Mouse (Mus musculus) midbrain, embryonic 16.5 days (tissue): ENCODE measurements around the gene AK157302. TPM values are rescaled to one million over a fixed set of nuclear protein-coding genes. Genes with fewer than 3 reads are reported as not detected.
"Not testable (repeated sequence)": the region's sequence is repeated elsewhere in the genome, so short reads cannot be mapped to it uniquely, and the experiment has no call there.

ENCODE experiments used
- ATAC-seq: fragments of 200-750 bp; cut with Nextera tagmentation; 2 replicates; pipeline ENCODE4 v1.8.0; 2017; ENCODE audit warnings: moderate TSS enrichment
- H3K27ac ChIP-seq: fragments of 300-500 bp; sonication (generic); 2 replicates; pipeline ENCODE4 v1.5.1; 2014; ENCODE audit warnings: mild to moderate bottlenecking, low read length, mixed read lengths
- H3K27me3 ChIP-seq: fragments of 300-500 bp; sonication (generic); 2 replicates; pipeline ENCODE4 v1.6.1; 2014; ENCODE audit warnings: low read depth, low read length, mixed read lengths; ENCODE audit not compliant: control insufficient read depth, insufficient read depth
- H3K36me3 ChIP-seq: fragments of 300-500 bp; sonication (generic); 2 replicates; pipeline ENCODE4 v1.6.1; 2014; ENCODE audit warnings: mild to moderate bottlenecking, low read length, moderate library complexity, mixed read lengths; ENCODE audit not compliant: control insufficient read depth, insufficient read depth
- H3K4me1 ChIP-seq: fragments of 300-500 bp; sonication (generic); 2 replicates; pipeline ENCODE4 v1.6.1; 2014; ENCODE audit warnings: mild to moderate bottlenecking, low read length, mixed read lengths; ENCODE audit not compliant: control insufficient read depth, insufficient read depth
- H3K4me2 ChIP-seq: fragments of 300-500 bp; sonication (generic); 2 replicates; pipeline ENCODE4 v1.6.1; 2014; ENCODE audit warnings: mild to moderate bottlenecking, low read length, mixed read lengths
- H3K4me3 ChIP-seq: fragments of 300-500 bp; sonication (generic); 2 replicates; pipeline ENCODE4 v1.5.1; 2014; ENCODE audit warnings: low read depth, mild to moderate bottlenecking, low read length, moderate library complexity, mixed read lengths
- H3K9ac ChIP-seq: fragments of 300-500 bp; sonication (generic); 2 replicates; pipeline ENCODE4 v1.6.1; 2014; ENCODE audit warnings: low read depth, low read length, mixed read lengths
- H3K9me3 ChIP-seq: fragments of 300-500 bp; sonication (generic); replicated peaks from 2 replicates; pipeline ENCODE4 v1.6.1; 2014; ENCODE audit warnings: mild to moderate bottlenecking, low read length, mixed read lengths; ENCODE audit not compliant: control insufficient read depth, poor library complexity, severe bottlenecking
- WGBS: fragments of 180-500 bp; shearing (Covaris S2); extraction: QIAGEN DNeasy Blood & Tissue Kit; methylation state at CpG from one replicate; pipeline ENCODE4 v1.1.7; 2014; 5-methylcytosine and 5-hydroxymethylcytosine counted together
- polyA plus RNA-seq: library from polyadenylated mRNA; unstranded; fragments of >200 nt; fragmentation: Nextera tagmentation; extraction: Ambion mirVana; gene quantifications from 2 replicates; pipeline ENCODE4 v1.2.1, GENCODE M21; 2015

The AK157302 gene
- polyA plus RNA-seq, 1 experiment from 2014 or later: 0.43 TPM

DNA sequence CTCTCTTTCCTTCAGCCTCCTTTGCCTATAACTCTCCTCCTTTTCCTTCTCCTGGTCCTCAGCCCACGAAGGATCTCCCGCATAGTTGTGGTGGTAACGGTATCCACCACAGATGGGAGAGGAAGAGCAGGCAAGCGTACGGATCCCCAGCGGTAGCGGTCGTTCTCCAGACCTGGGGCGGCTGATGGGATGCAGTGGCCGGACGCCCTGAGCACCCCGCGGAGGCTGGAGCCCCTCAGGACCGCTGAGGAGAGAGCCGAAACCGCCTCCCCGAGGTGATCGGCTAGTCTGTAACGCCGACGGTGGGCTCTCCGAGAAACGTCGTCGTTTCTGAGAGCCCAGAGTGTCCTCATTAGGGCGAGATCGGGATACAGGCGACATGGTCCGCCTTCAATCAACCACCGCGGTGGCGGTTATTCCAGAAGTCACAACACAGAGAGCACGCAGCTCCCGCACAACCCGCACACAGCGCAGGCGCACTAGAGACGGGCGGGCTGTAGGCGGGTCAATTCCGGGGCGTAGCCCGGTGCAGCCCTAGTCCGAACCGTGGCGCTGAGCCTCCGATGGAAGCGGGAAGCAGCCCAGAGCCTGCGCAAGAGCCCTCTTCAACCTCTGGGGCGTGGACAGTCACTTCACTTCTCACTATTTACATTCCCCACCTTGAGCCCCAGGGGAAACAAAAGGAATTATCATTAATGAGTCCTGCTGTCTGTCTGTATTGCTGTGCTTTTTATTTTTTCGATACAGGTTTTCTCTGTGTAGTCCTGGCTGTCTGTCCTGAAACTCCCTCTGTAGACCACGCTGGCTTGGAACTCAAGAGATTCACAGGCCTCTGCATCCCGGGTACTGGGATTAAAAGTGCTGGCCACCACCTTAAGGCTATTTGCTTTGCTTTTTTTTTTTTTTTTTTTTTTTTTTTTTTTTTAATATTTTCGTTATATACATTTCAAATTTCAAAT is 26.7 kb upstream of the AK157302 start, which contains the start of gene Nkapl:
Nkapl (minus strand) TSS at position 449 of the 959 bp plus-strand sequence.
- H3K4me2 ChIP-seq: peak within 1 kb of the TSS; percentile 89
- H3K9me3 ChIP-seq: no peaks in the 10 kb centered on the region
- under 1% methylated on average over 54 of the region's 54 CpGs for WGBS
- no peaks in the 10 kb centered on the region for H3K36me3 ChIP-seq
- H3K27ac ChIP-seq: peak within 1 kb of the TSS; percentile 76
- peaks cover 5% of the 10 kb centered on the region; the same call in 1 of the 2 replicates for H3K4me1 ChIP-seq
- peak within 1 kb of the TSS; percentile 54 for H3K4me3 ChIP-seq
- peaks cover 5% of the 10 kb centered on the region; the same call in 1 of the 2 replicates for H3K27me3 ChIP-seq
- peak within 1 kb of the TSS; percentile 86 for H3K9ac ChIP-seq
- ATAC-seq: peak; percentile 100

DNA sequence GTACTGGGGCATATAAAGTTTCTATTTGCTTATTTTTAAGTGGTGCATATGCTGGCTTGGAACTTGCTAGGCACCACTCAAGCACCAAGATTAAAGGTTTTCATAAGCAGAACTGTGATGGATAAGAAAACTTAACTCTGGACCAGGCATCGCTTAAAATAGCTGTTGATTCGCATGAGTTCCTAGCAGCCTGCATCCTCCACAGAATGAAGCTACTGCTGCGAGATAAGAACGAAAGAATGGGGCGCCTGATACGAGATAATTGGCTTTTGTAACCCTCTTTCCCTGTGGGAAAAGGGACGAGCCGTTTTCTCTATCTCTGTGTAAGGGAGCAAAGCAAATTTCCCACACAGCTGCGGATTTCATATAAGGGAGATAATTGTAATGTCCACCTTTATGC is 25.9 kb upstream of the AK157302 start:
- Histone ChIP-seq H3K36me3 (no peaks in the 10 kb centered on the region), H3K27me3 (peaks cover 5% of the 10 kb centered on the region; the same call in 1 of the 2 replicates), H3K4me1 (peaks cover 5% of the 10 kb centered on the region; the same call in 1 of the 2 replicates), H3K4me2 (peak overlapping the region; percentile 89), H3K27ac (no peak overlapping the region), H3K4me3 (no peak overlapping the region), H3K9ac (0 out of 2 replicates have a peak overlapping the region, but pooled peaks have one; percentile 21), H3K9me3 (no peaks in the 10 kb centered on the region)
- 14% methylated on average over 9 of the region's 9 CpGs for WGBS
- no peak for ATAC-seq

DNA sequence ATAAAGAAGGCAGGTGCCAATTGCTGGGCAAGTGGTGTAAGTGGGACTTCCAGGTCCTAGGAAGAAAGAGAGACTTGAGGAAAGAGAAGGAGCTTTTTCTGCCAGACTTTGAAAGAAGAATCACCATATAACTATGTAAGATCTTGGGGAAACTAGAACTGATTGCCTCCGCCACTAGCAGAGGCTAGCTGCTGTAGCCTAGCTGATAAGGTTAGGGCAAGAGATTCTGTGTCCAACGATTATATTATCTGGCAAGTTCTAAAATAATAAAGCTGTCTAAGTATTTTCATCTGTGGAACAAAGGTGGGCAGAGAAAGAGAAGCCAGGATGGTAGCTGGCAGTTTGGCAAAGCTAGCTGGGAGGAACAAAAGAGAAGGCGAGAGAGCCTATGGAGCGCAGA is 22.6 kb upstream of the AK157302 start:
- H3K36me3 ChIP-seq: no peaks in the 10 kb centered on the region
- H3K4me1 ChIP-seq: peaks cover 5% of the 10 kb centered on the region; the same call in 1 of the 2 replicates
- no peak overlapping the region for H3K4me2 ChIP-seq
- WGBS: 19% methylated on average over 4 of the region's 4 CpGs
- H3K9me3 ChIP-seq: no peaks in the 10 kb centered on the region
- peaks cover 3% of the 10 kb centered on the region; the same call in 1 of the 2 replicates for H3K27me3 ChIP-seq
- no peak for ATAC-seq
- no peak overlapping the region for H3K9ac ChIP-seq
- no peak overlapping the region for H3K4me3 ChIP-seq
- H3K27ac ChIP-seq: no peak overlapping the region

DNA sequence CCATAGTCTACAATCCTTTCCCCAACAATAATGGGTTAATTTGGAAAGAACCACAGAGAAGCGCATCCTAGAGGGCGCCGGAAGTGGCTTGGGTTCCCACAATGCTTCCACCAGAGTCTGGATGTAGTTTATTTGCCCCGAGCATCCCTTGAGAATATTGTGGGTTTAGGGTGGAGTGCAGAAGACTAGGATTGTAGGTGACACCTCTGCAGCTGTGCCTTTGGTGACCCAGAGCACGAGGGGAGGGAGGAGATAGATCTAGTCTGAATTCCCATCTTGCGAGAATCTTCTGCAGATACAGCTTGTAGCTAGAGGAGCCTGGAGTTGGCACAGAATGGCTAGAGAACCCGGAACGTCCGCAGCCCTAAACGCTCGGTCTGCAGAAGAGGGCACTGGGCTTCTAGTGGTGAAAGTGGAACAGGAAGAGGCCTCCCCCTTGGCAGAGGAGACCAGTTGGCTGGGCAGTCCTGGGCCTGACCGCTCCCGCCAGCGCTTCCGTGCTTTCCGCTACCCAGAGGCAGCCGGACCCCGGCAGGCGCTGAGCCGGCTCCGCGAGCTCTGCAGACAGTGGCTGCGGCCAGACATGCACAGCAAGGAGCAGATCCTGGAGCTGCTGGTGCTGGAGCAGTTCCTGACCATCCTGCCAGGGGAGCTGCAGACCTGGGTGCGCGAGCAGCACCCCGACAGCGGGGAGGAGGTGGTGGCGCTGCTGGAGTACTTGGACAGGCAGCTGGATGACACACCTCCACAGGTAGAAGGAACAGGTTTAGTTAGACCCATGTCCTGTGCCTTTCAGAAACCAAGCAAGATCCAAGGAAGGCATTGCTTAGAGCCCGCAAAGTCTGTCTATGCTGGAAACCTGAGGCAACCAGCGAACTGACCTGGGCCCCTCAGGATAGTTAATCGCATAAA is 16.0 kb upstream of the AK157302 start, which contains the start of the genes Zkscan4 and Gm10065:
Zkscan4 (plus strand) TSS at position 149 of the 912 bp plus-strand sequence.
Gm10065 (minus strand) TSS at position 683 of the 912 bp plus-strand sequence.
- H3K9me3 ChIP-seq: not testable (repeated sequence)
- WGBS: 3% methylated on average over 26 of the region's 31 CpGs
- H3K4me3 ChIP-seq: peak within 1 kb of the TSS; percentile 71

DNA sequence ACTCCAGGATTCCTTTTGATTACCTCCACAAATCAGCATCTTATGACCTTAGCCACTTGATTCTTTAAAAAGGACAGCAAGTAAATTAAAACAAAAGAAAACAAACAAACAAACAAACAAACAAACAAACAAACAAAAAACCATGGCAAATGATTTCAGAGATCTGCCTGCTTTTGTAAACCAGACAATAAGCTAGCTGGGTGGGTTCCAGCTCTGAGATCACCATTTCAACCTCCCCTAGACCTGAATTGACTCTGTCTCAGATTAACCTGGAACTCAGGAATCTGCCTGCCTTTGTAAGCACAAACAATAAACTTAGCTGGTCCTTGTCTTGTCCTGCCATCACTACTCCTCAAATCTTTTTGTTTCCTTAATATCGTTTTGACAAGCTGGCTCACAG is 8.1 kb upstream of the AK157302 start:
- no peak overlapping the region for H3K9ac ChIP-seq
- H3K9me3 ChIP-seq: peaks cover 2% of the 10 kb centered on the region; the same call in 1 of the 2 replicates
- ATAC-seq: no peak
- H3K27me3 ChIP-seq: no peaks in the 10 kb centered on the region
- no peaks in the 10 kb centered on the region for H3K4me1 ChIP-seq
- H3K4me2 ChIP-seq: no peak overlapping the region
- H3K27ac ChIP-seq: no peak overlapping the region
- WGBS: 93% methylated on average over 1 of the region's 1 CpGs
- H3K4me3 ChIP-seq: no peak overlapping the region
- H3K36me3 ChIP-seq: peaks cover 29% of the 10 kb centered on the region

More for the DNA sequence above, 16.0 kb upstream of the AK157302 start, which contains the start of the genes Zkscan4 and Gm10065:
- not testable (repeated sequence) for H3K27me3 ChIP-seq, H3K36me3 ChIP-seq
- Histone ChIP-seq H3K27ac (peak within 1 kb of the TSS; percentile 86), H3K4me1 (peaks cover 10% of the 10 kb centered on the region; the same call in 1 of the 2 replicates), H3K9ac (peak within 1 kb of the TSS; percentile 78), H3K4me2 (peak within 1 kb of the TSS; percentile 75)
- ATAC-seq: peak; percentile 94

DNA sequence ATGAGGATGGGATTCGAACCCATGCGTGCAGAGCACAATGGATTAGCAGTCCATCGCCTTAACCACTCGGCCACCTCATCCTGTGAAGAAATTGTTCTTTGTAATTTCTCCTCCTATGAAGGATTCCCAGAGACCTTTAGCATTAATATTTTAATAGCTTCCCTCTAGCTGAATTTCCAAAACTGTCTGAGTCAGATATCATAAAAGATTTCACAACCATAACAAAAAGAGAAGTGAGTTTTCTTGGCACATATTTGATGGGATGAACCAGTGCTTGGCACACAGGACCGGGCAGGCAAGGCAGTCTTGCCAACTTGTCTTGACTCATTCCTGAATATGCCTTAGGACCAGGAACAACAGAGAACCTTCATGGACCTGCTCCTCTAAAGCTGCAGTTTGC is 2.2 kb upstream of the AK157302 start:
- WGBS: 93% methylated on average over 5 of the region's 5 CpGs
- Histone ChIP-seq H3K4me1 (no peaks in the 10 kb centered on the region), H3K4me3 (no peak overlapping the region), H3K9ac (no peak overlapping the region), H3K4me2 (no peak overlapping the region), H3K27me3 (no peaks in the 10 kb centered on the region), H3K9me3 (no peaks in the 10 kb centered on the region), H3K27ac (no peak overlapping the region), H3K36me3 (0 out of 2 replicates have a peak, but pooled peaks cover 2% of the 10 kb centered on the region)
- no peak for ATAC-seq

DNA sequence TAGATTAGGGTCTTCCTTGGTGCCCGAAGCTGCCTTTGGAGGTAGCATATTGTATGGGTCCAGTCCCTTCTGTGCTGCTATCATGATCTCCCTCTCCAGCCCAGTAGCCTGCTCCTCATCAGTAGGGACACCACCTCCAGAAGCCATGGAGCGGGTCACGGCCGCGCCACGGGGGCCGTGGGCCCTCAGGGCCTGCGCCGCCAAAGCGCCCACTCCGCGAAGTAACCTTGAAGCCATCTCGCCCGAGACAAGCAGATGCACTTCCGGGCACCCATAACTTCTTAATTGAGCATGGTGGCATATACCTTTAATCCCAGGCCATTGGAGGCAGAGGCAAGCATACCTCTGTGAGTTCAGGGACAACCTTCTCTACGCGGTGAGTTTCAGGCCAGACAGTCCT is 6.2 kb downstream of the AK157302 start, which contains the start of gene Gm11273:
Gm11273 (minus strand) TSS at position 237 of the 400 bp plus-strand sequence.
- not testable (repeated sequence) for H3K27ac ChIP-seq, H3K36me3 ChIP-seq, H3K9ac ChIP-seq, ATAC-seq, H3K27me3 ChIP-seq, H3K4me3 ChIP-seq, H3K4me1 ChIP-seq, H3K4me2 ChIP-seq, H3K9me3 ChIP-seq
- WGBS: 93% methylated on average over 17 of the region's 17 CpGs

DNA sequence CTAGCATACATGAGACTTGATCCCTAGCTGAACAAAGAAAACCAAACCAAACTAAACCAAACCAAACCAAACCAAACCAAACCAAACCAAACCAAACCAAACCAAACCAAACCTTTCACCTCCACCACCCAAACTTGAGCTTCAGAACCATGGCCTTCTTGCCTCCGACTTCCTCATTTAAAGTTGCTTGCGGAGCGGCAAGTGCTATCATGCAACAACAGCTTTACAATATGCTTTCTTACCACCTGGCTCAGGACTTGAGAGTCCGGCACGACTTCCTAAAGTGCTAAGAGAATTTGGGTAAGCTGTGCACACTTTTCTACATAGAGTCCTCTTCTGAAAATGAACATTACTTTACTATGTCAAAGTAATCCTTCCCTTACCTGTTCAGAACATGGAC is 7.3 kb downstream of the AK157302 start:
- no peak for ATAC-seq
- Histone ChIP-seq H3K27ac (no peak overlapping the region), H3K4me2 (no peak overlapping the region), H3K27me3 (no peaks in the 10 kb centered on the region; the same call in 1 of the 2 replicates), H3K9me3 (no peaks in the 10 kb centered on the region), H3K9ac (no peak overlapping the region), H3K36me3 (no peaks in the 10 kb centered on the region), H3K4me3 (no peak overlapping the region), H3K4me1 (peaks cover 5% of the 10 kb centered on the region)
- 89% methylated on average over 5 of the region's 5 CpGs for WGBS
